Mouse (Mus musculus) erythroblast, embryonic 14.5 days (primary cell): Measurements from ENCODE around the gene Trim54. TPM values are rescaled to one million over a fixed set of nuclear protein-coding genes. Genes with fewer than 3 reads are reported as not detected.

Experiments used
- H3K27me3 ChIP-seq: 2 replicates; pipeline ENCODE4 v1.6.1; 2012; ENCODE audit warnings: inconsistent platforms; ENCODE audit not compliant: control insufficient read depth
- H3K36me3 ChIP-seq: 2 replicates; pipeline ENCODE4 v1.6.1; 2012; ENCODE audit warnings: mild to moderate bottlenecking, inconsistent platforms; ENCODE audit not compliant: control insufficient read depth
- H3K4me1 ChIP-seq: 2 replicates; pipeline ENCODE4 v1.6.1; 2012; ENCODE audit warnings: inconsistent platforms; ENCODE audit not compliant: control insufficient read depth
- H3K4me3 ChIP-seq: replicated peaks from 2 replicates; pipeline ENCODE3; 2012; ENCODE audit warnings: moderate library complexity, mild to moderate bottlenecking, inconsistent platforms
- H3K9me3 ChIP-seq: 2 replicates; pipeline ENCODE4 v1.6.1; 2012; ENCODE audit warnings: low read length, inconsistent platforms, mixed read lengths; ENCODE audit not compliant: control insufficient read depth
- GATA1 ChIP-seq: IDR thresholded peaks from 2 replicates; pipeline ENCODE4 v1.6.1; 2012; ENCODE audit warnings: low read length, inconsistent platforms, mixed read lengths
- TAL1 ChIP-seq: IDR thresholded peaks from 3 replicates; pipeline ENCODE4 v1.6.1; 2012; ENCODE audit warnings: low read length, inconsistent platforms, mixed read lengths
- polyA plus RNA-seq: library from polyadenylated mRNA; stranded (reverse); fragments of >175 nt; gene quantifications from 2 replicates; pipeline ENCODE4 v1.2.3, GENCODE M21; 2012

The Trim54 gene
- polyA plus RNA-seq, 1 experiment, result not detected

DNA sequence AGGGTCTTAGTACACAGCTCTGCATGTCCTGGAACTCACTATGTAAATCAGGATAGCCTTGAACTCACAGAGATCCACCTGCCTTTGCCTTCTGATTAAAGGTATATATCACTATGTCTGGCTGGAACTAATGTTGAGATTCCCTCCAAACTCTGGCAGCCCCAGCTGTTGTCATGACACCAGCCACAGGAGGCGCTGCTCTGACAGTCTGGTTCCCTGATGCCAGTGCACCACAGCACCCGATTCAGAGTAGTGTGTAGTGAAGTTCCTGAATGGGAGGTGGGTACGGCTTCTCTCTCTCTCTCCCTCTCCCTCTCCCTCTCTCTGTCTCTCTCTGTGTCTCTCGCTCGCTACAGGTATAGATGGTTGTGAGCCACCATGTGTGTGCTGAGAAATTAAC lies 34.2 kb upstream of the Trim54 start:
- H3K36me3 ChIP-seq, result peaks cover 16% of the 10 kb centered on the region
- H3K4me3 ChIP-seq, result no peak overlapping the region
- peaks cover 9% of the 10 kb centered on the region for H3K4me1 ChIP-seq
- H3K27me3 ChIP-seq, result peaks cover 26% of the 10 kb centered on the region
- no peaks in the 10 kb centered on the region for H3K9me3 ChIP-seq
- TF ChIP-seq TAL1, result no peak
- no peak for TF ChIP-seq GATA1

DNA sequence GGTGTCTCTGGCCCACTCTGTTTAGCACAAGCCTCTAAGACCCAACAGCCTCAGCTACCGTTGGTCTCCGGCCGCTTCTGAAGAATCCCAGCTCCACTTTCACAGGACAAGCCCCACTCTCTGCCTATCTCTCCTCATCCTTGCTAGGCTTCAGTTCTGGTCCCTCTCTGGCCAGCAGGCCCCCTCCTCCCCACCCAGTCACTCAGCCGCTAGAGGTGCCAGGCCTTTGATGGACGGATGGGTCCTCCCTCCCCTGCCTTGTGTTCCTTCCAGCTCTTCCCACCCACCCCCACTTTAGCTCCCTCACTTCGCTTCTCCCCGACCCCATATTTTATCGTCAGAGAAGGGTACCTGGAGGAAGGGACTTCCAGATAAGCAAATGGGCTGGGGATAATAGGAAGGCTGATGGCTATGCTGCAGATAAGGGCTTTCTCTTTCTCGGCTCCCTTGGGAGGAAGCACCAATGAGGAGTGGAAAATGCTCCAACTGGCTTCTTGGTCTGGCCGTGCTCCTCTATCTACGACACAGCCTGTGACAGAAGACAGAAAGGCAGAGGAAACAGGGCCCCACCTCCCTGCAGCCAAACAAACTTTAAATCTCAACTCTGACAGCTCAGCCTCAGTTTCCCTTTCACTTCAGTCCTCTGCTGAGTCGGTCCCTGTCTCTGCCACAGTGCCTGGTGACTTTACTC lies 33.4 kb upstream of the Trim54 start:
- TF ChIP-seq GATA1, result no peak
- TF ChIP-seq TAL1, result no peak
- Histone ChIP-seq H3K4me1 (peaks cover 9% of the 10 kb centered on the region), H3K36me3 (peaks cover 9% of the 10 kb centered on the region), H3K9me3 (no peaks in the 10 kb centered on the region), H3K4me3 (no peak overlapping the region), H3K27me3 (peaks cover 31% of the 10 kb centered on the region)

DNA sequence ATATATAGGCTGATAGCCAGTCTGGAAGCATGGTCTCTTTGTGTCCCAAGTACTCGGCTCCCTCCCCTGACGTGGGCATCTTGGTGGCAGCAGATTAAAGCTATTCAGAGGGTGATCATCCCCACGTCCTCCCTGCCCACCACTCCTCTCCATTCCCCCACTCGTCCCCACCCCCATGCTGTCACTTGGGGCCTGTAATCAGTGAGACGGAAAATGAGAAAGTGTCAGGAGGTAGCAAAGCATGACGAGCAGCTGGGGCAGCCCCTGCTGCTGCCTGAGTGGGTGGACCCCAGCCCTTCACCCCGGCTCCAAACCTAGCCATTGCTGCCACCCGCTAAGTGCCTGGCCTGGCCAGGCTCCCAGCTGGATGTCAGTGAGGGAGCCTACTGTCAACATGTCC lies 32.6 kb upstream of the Trim54 start:
- peaks cover 39% of the 10 kb centered on the region for H3K27me3 ChIP-seq
- no peak for TF ChIP-seq GATA1
- TF ChIP-seq TAL1, result no peak

DNA sequence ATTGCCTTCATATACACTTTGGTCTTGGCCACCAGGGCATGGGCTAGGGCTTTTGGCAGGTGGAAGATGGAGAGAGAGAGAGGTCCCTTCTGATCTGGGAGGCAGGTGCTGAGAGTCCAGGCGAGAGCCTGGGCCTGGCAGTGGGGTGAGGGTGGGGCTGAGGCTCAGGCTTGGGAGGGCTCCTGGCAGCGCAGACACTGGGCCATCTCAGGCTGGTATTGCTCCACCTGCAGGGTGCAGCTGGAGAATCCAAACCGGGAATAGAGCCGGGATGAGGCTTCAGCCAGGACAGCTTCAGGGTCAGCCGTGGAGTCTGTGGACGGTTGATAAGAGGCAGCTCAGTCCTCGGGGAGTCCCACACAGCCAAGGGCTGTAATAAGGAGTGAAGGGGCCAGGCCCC lies 29.9 kb upstream of the Trim54 start:
- Histone ChIP-seq H3K4me1 (peaks cover 9% of the 10 kb centered on the region), H3K4me3 (no peak overlapping the region), H3K36me3 (no peaks in the 10 kb centered on the region), H3K27me3 (peaks cover 65% of the 10 kb centered on the region), H3K9me3 (no peaks in the 10 kb centered on the region)
- TF ChIP-seq GATA1 (no peak), TAL1 (no peak)

More for the DNA sequence above, 32.6 kb upstream of the Trim54 start:
- Histone ChIP-seq H3K36me3 (peaks cover under 1% of the 10 kb centered on the region), H3K4me3 (no peak overlapping the region), H3K4me1 (peaks cover 9% of the 10 kb centered on the region), H3K9me3 (no peaks in the 10 kb centered on the region)

DNA sequence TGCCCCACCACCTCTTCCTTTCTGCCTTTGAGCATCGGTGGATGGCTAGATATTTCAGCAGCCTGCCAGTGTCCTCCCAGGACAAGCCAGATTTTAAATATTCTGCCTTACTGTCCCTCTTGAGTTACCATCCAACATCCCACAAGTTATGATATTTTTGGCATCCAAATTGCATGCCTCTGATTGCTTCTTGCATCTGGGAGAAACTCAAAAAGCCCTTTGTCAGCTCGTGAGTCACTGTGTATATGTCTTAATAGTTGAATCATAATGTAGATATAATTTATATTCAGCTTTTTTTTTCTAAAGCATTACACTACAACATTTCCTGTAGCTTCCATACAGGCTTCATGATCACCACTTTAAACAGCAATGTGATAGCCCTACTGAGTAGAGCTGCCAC lies 29.4 kb upstream of the Trim54 start:
- no peaks in the 10 kb centered on the region for H3K36me3 ChIP-seq
- TF ChIP-seq TAL1 (no peak), GATA1 (no peak)
- H3K4me1 ChIP-seq, result peaks cover 9% of the 10 kb centered on the region
- H3K27me3 ChIP-seq, result peaks cover 70% of the 10 kb centered on the region
- H3K4me3 ChIP-seq, result no peak overlapping the region
- H3K9me3 ChIP-seq, result no peaks in the 10 kb centered on the region

DNA sequence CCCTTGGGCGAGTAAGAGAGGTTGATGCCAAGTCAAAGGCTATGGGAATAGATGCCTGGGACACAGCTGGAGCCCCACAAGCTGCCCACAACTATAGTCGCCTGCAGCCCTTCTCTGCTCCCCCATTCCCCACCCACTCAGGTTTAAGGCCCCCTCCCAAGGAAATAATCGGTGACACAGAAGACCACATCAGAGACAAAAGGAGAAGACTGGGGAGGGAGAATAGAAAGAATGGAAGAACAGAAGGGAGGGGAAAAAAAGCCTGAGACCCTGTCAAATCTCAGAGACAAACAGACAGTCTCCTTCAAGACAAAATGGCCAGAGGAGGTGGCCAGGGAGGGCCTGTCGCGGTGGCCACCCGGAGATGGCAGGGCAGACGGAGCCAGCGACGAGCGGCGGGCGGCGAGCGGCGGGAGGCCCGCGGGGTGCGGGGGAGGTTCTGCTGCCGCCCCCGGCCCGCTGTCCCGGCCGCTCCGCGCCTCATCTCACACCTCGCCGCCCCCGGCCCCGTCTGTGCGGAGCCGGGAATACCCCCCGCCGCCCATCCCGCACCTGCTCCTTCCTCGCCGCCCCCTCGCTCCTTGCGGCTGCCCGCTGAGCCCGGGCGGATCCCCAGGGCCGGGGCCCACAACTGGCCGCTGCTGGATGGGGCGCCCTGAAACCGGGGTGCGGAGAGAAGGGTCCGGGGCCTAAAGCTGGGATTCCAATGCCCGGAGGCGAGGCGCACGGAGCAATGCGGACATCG lies 24.1 kb upstream of the Trim54 start:
- Histone ChIP-seq H3K36me3 (no peaks in the 10 kb centered on the region), H3K4me1 (peaks cover 5% of the 10 kb centered on the region), H3K9me3 (peaks cover 5% of the 10 kb centered on the region; the same call in 1 of the 2 replicates), H3K27me3 (peaks cover 97% of the 10 kb centered on the region), H3K4me3 (no peak overlapping the region)
- TF ChIP-seq GATA1, result no peak
- TF ChIP-seq TAL1, result no peak

DNA sequence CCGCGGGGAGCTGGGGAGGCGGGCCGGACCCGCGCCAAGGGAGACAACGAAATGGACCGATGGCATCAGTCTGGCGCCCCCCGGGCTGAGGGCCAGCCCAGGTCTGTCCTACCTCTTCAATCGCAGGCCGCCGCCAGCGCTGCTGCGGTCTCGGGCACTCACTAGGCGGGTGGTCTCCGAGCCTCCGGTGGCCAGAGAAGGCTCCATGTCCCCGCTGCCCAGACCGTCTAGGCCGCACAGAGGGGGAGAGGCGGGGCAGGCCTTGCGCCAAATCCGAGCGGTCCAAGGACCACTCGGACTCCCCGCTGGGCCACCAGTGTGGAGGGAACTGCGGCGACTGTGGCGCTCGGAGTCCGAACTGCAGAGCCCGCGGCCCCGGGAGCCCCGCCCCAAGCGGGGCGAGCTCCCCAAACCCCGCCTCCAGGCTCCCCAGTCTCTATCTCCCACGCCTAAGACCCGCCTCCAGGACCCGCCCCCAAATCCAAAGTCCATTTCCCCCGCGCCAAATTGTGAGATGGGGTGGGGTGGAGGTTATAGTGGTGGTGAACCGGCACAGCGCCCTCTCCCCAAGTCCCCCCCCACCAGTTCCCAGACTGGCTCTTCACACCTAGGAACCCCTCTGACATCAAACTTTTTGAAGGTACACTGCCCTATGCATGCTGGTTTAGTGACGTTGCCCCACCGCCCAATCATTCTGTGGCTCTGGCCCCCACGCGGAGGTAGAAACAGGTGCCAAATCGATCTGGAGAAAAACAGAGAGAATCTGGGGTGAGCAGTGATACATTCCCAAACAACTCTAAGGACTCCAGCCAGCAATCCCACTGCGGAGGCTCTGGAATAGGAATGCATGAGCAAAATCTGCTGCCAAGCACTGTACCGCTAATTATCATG lies 23.1 kb upstream of the Trim54 start:
- Histone ChIP-seq H3K4me3 (peak overlapping the region; percentile 24), H3K36me3 (no peaks in the 10 kb centered on the region), H3K4me1 (peaks cover 5% of the 10 kb centered on the region), H3K27me3 (peaks cover 98% of the 10 kb centered on the region), H3K9me3 (peaks cover 5% of the 10 kb centered on the region; the same call in 1 of the 2 replicates)
- TF ChIP-seq GATA1 (no peak), TAL1 (no peak)

DNA sequence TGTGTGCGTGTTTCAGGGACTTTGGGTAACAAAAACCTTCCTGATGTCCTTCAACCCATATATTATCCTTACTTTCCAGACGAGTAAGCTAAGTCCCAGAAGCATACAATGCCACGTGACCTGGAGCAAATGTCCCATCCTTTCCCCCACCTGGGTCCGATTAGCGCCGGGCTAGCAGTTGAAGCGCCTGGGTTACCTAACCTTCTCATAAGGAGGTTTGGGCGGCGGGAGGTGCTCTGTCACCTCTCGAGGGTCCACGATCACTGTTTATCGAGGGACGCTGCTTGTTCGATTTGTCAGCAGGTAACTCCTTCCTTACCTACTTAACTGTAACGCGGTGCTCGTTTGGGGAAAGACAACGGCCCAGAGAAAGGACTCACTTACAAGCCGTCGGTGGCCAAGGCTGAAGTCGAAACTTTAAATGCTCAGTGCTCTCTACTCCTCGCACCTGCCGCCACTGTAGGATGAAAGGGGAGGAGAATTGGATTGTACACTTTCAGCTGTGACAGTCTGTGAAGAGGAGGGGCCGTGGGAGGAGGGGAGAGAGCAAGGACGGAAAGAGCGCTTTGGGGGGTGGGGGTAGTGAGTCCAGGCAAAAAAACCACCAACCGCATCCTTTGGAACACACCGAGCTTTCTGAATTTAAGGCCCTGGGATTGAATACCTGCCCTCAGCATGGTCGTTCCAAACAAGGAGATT lies 22.3 kb upstream of the Trim54 start:
- no peak overlapping the region for H3K4me3 ChIP-seq
- no peaks in the 10 kb centered on the region for H3K36me3 ChIP-seq
- no peak for TF ChIP-seq GATA1
- no peak for TF ChIP-seq TAL1
- H3K4me1 ChIP-seq, result peaks cover 5% of the 10 kb centered on the region
- H3K27me3 ChIP-seq, result peaks cover 96% of the 10 kb centered on the region
- H3K9me3 ChIP-seq, result peaks cover 5% of the 10 kb centered on the region; the same call in 1 of the 2 replicates
